Mouse (Mus musculus) hindbrain, embryonic 13.5 days (tissue): ENCODE data around the gene Sh2d6. TPM values are rescaled to one million over a fixed set of nuclear protein-coding genes. Genes with fewer than 3 reads are reported as not detected.

Experiments used
- ATAC-seq: fragments of 200-750 bp; cut with Nextera tagmentation; 2 replicates; pipeline ENCODE4 v1.8.0; 2017; ENCODE audit warnings: moderate TSS enrichment; ENCODE audit not compliant: low FRiP score
- H3K27ac ChIP-seq: fragments of 300-500 bp; sonication (generic); 2 replicates; pipeline ENCODE4 v1.5.1; 2015; ENCODE audit warnings: inconsistent platforms, mild to moderate bottlenecking, moderate library complexity
- H3K27me3 ChIP-seq: fragments of 300-500 bp; sonication (generic); 2 replicates; pipeline ENCODE4 v1.6.1; 2015; ENCODE audit warnings: mild to moderate bottlenecking, inconsistent platforms
- H3K36me3 ChIP-seq: fragments of 300-500 bp; sonication (generic); 2 replicates; pipeline ENCODE4 v1.6.1; 2015; ENCODE audit warnings: mild to moderate bottlenecking, inconsistent platforms
- H3K4me1 ChIP-seq: fragments of 300-500 bp; sonication (generic); replicated peaks from 2 replicates; pipeline ENCODE4 v1.6.1; 2015; ENCODE audit warnings: inconsistent platforms
- H3K4me2 ChIP-seq: fragments of 300-500 bp; sonication (generic); 2 replicates; pipeline ENCODE4 v1.6.1; 2015; ENCODE audit warnings: inconsistent platforms, mild to moderate bottlenecking, moderate library complexity
- H3K4me3 ChIP-seq: fragments of 300-500 bp; sonication (generic); 2 replicates; pipeline ENCODE4 v1.5.1; 2015; ENCODE audit warnings: mild to moderate bottlenecking, inconsistent platforms
- H3K9ac ChIP-seq: fragments of 300-500 bp; sonication (generic); 2 replicates; pipeline ENCODE4 v1.6.1; 2015; ENCODE audit warnings: mild to moderate bottlenecking, inconsistent platforms
- H3K9me3 ChIP-seq: fragments of 300-500 bp; sonication (generic); 2 replicates; pipeline ENCODE4 v1.6.1; 2016; ENCODE audit warnings: inconsistent platforms
- WGBS: fragments of 180-500 bp; shearing (Covaris S2); methylation state at CpG from one replicate; pipeline ENCODE4 v1.1.7; 2015; 5-methylcytosine and 5-hydroxymethylcytosine counted together
- polyA plus RNA-seq: library from polyadenylated mRNA; unstranded; fragments of >200 nt; fragmentation: Nextera tagmentation; extraction: Ambion mirVana; gene quantifications from 2 replicates; pipeline ENCODE4 v1.2.1, GENCODE M21; 2015

The Sh2d6 gene
- polyA plus RNA-seq, 1 experiment from 2014 or later, result 1.0 TPM

DNA sequence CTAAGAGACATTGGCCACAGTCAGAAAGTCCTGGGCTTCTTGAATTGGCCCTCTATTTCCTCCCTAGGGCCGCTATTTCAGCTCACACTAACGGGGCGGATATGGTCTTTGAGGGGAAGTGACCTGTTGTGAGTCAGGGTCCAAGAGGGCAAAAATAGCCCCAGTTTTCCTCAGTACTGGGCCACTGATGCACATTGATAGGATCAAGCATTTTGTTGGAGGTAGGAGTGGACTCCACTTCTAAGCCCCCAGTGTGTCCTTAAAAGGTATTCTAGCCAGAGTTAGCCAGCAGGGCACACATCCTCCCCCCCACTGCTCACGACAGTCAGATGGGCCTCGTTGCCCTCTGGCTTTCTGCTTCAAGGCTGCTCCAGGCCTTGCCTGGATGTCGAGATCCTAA is 28.5 kb upstream of the Sh2d6 start:
- H3K27me3 ChIP-seq, result no peaks in the 10 kb centered on the region
- no peaks in the 10 kb centered on the region for H3K9me3 ChIP-seq
- no peak overlapping the region for H3K27ac ChIP-seq
- H3K4me3 ChIP-seq, result no peak overlapping the region
- no peak overlapping the region for H3K9ac ChIP-seq
- H3K4me1 ChIP-seq, result peaks cover 19% of the 10 kb centered on the region
- no peak overlapping the region for H3K4me2 ChIP-seq
- no peaks in the 10 kb centered on the region for H3K36me3 ChIP-seq
- ATAC-seq, result no peak
- 68% methylated on average over 6 of the region's 6 CpGs for WGBS

DNA sequence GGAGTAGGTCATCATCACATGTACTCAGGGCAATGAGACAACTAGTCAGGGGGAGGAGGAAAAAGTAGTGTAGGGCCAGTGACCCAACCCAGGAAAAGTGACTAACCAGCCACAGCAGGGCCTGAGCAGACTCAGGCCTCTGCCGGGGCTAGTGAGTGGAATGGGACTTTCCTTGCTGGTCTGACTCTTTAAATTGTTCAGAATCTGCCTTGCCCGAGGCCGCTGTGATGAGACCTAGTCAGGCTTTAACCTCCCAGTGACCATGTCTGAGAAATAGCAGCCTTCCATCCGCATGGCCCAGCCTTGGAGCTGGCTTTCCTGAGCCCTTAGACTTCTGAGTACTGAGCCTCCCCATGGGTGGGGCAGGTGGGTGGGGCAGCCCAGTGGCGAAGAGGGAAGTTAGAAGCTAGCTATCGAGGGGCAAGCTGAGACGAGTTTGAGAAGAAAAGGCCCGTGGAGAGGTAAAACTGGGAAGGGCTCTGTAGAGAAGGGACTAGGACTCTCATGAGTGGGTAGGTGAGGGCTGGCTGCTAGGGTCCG is 27.6 kb upstream of the Sh2d6 start:
- H3K36me3 ChIP-seq, result no peaks in the 10 kb centered on the region
- no peak overlapping the region for H3K4me2 ChIP-seq
- peaks cover 5% of the 10 kb centered on the region; the same call in 1 of the 2 replicates for H3K27me3 ChIP-seq
- H3K9me3 ChIP-seq, result no peaks in the 10 kb centered on the region
- peaks cover 27% of the 10 kb centered on the region for H3K4me1 ChIP-seq
- H3K9ac ChIP-seq, result no peak overlapping the region
- ATAC-seq, result no peak
- 72% methylated on average over 9 of the region's 9 CpGs for whole genome bisulfite sequencing
- H3K4me3 ChIP-seq, result no peak overlapping the region
- H3K27ac ChIP-seq, result no peak overlapping the region

DNA sequence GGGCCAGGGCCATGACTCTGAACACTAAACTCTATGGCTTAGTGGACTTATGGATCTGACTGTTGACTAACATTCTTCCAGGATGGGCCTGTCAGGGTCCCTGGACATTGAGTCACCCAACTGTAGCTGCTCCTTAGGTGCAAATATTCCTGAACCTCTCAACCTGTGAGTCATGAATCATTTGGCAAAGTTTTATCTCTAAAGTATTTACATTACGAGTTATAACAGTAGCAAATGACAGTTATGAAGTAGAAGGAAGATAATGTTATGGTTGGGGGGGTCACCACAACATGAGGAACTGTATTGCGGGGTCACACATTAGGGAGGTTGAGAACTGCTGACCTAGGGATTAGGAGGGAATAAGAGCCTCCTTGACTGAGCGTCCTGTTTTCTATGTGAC is 26.4 kb upstream of the Sh2d6 start:
- no peak overlapping the region for H3K27ac ChIP-seq
- peaks cover 10% of the 10 kb centered on the region; the same call in 1 of the 2 replicates for H3K27me3 ChIP-seq
- no peak overlapping the region for H3K4me2 ChIP-seq
- H3K4me3 ChIP-seq, result no peak overlapping the region
- ATAC-seq, result no peak
- no peaks in the 10 kb centered on the region for H3K9me3 ChIP-seq
- H3K9ac ChIP-seq, result no peak overlapping the region
- no peaks in the 10 kb centered on the region for H3K36me3 ChIP-seq
- peaks cover 22% of the 10 kb centered on the region for H3K4me1 ChIP-seq
- 90% methylated on average over 3 of the region's 3 CpGs for WGBS

DNA sequence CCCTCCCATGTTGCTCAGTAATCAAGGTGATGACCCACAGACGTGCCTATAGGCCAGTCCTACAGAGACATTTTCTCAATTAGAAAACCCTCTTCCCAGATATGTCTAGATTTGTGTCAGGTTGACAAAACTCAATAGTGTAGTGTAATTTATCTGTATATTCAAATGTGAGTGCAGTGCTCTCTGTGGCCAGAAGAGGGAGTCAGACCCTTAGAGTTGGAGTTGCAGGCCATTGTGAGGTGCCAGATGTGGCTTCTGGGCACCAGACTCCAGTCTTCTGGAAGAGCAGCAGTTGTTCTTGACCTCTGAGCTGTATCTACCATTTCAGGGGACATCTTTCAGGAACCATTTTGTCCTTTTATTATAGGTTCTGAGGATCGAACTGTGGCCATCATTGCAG is 25.6 kb upstream of the Sh2d6 start:
- Histone ChIP-seq H3K36me3 (no peaks in the 10 kb centered on the region), H3K9ac (no peak overlapping the region), H3K4me2 (no peak overlapping the region), H3K27ac (no peak overlapping the region), H3K27me3 (peaks cover 10% of the 10 kb centered on the region; the same call in 1 of the 2 replicates), H3K4me3 (no peak overlapping the region), H3K4me1 (peaks cover 15% of the 10 kb centered on the region; the same call in 1 of the 2 replicates), H3K9me3 (no peaks in the 10 kb centered on the region)
- 93% methylated on average over 2 of the region's 2 CpGs for WGBS
- ATAC-seq, result no peak

DNA sequence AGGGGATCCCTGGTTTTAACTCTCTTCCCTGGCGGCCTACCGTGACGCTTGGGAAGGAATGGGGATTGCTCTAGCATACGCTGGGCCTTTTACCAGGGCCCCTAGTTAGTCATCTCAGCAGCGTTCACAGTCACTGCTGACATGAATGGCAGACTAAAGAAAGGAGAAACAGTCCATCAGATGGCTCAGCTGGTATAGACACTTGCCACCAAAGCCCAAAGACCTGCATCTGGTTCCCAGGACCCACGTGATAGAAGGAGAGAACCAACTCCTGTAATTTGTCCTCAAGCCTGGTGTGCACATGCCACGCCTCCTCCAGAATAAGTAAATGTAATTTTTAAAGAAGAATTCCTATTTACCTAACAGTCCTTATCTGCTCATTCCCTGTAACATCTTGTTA is 23.9 kb upstream of the Sh2d6 start:
- Histone ChIP-seq H3K4me1 (0 out of 2 replicates have a peak, but pooled peaks cover 9% of the 10 kb centered on the region), H3K9ac (no peak overlapping the region), H3K4me2 (no peak overlapping the region), H3K9me3 (no peaks in the 10 kb centered on the region), H3K27me3 (peaks cover 10% of the 10 kb centered on the region; the same call in 1 of the 2 replicates), H3K36me3 (no peaks in the 10 kb centered on the region), H3K27ac (no peak overlapping the region), H3K4me3 (no peak overlapping the region)
- WGBS, result 44% methylated on average over 7 of the region's 7 CpGs
- no peak for ATAC-seq

DNA sequence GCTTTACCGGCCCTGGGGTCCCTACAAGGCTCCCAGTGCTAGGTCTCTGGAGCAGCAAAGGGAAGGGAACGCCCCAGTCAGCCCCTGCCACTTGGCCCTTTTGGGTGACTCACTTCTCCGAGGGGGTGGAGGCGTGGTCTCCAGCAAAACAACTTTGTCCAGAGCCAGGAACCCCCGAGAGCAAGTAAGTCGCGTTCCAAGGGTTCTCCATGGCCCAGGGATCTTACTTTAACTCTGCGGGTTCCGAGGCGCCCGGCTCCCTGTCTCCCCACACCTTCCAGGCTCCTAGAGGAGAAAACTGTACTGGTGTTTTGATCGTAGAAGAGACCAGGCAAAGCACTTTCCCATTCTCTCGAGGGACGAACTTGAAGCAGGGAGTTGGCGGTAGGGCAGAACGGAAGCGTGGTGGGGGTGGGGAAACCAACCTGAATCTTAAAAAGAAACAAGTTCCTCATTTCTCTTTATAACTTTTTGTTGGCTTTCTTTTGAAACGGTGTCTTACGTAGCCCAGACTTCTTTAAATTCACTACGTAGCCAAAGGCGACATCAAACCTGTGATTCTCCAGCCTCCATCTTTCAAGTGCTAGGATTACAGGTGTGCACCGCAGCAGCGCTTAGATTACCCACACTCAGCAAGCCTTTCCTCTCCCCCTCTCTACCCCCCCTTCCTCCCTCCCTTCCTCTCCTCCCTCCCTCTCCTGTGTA is 22.9 kb upstream of the Sh2d6 start, which contains the start of gene Capg:
Capg (plus strand) TSS at position 109 of the 705 bp plus-strand sequence.
- 17% methylated on average over 23 of the region's 23 CpGs for WGBS
- no peak within 1 kb of the TSS for H3K27ac ChIP-seq
- peak within 1 kb of the TSS; percentile 31 for H3K4me2 ChIP-seq
- H3K4me3 ChIP-seq, result no peak within 1 kb of the TSS
- no peaks in the 10 kb centered on the region for H3K9me3 ChIP-seq
- H3K4me1 ChIP-seq, result 0 out of 2 replicates have a peak, but pooled peaks cover 9% of the 10 kb centered on the region
- H3K27me3 ChIP-seq, result peaks cover 10% of the 10 kb centered on the region; the same call in 1 of the 2 replicates
- peak within 1 kb of the TSS; percentile 29; the same call in 1 of the 2 replicates for H3K9ac ChIP-seq
- no peaks in the 10 kb centered on the region for H3K36me3 ChIP-seq
- no peak for ATAC-seq

DNA sequence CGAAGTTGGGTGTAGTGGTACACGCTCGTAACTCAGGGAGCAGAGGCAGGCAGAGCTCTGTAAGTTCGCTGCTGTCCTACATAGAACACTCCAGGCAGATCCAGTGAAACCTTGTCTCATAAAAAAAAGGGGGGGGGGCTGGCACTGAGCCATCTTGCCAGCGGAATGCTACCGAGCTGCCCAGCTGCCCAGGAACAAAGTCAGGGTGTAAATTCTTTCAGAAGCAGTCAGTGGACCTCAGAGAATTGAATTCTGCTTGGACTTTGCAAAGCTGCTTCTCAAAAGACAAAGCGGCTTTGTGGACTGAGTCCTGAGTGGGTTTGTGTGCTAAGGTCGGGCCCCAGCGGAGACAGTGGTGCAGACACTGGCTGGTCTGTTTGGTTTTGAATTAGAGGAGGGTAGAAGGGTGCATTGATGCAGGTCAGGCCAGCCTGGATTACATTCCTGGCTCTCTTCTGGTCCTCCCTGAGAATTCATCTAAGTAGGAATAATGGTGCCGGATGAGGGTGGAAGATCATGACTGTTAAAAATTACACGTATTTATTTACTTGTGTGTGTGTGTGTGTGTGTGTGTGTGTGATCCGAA is 21.9 kb upstream of the Sh2d6 start:
- H3K4me2 ChIP-seq, result no peak overlapping the region
- 63% methylated on average over 12 of the region's 12 CpGs for WGBS
- no peak overlapping the region for H3K4me3 ChIP-seq
- no peak for ATAC-seq
- no peak overlapping the region for H3K9ac ChIP-seq
- H3K4me1 ChIP-seq, result peaks cover 14% of the 10 kb centered on the region
- H3K27me3 ChIP-seq, result peaks cover 10% of the 10 kb centered on the region; the same call in 1 of the 2 replicates
- no peak overlapping the region for H3K27ac ChIP-seq
- H3K36me3 ChIP-seq, result no peaks in the 10 kb centered on the region
- H3K9me3 ChIP-seq, result no peaks in the 10 kb centered on the region

DNA sequence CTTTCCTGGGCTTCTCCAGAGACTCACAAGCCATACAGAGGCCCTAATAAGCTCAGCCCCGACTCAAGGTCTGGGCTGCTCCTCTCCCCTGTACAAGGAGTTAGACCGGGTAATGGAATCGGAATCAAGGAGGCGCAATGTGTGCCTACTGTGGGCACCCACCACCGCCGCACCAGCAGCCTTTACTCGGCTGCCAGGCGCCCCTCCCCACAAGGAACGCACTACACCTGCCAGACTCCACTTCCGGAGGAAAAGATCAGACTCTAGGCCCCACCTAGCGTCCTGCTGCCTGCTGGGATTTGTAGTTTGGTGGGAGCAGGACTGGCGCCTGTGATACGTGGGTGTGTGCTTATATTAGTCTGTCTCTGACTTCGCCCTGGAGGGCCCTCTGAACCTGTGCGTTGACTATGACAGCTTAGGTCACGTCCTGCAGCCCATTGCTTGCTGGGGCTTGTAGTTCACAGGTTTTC is 17.1 kb upstream of the Sh2d6 start:
- Histone ChIP-seq H3K9ac (peak overlapping the region; percentile 79), H3K4me2 (peak overlapping the region; percentile 73), H3K4me1 (peaks cover 19% of the 10 kb centered on the region), H3K27me3 (no peaks in the 10 kb centered on the region), H3K9me3 (no peaks in the 10 kb centered on the region), H3K4me3 (peak overlapping the region; percentile 56), H3K36me3 (no peaks in the 10 kb centered on the region), H3K27ac (peak overlapping the region; percentile 70; the same call in 1 of the 2 replicates)
- 6% methylated on average over 16 of the region's 16 CpGs for WGBS
- ATAC-seq, result peak; percentile 96

DNA sequence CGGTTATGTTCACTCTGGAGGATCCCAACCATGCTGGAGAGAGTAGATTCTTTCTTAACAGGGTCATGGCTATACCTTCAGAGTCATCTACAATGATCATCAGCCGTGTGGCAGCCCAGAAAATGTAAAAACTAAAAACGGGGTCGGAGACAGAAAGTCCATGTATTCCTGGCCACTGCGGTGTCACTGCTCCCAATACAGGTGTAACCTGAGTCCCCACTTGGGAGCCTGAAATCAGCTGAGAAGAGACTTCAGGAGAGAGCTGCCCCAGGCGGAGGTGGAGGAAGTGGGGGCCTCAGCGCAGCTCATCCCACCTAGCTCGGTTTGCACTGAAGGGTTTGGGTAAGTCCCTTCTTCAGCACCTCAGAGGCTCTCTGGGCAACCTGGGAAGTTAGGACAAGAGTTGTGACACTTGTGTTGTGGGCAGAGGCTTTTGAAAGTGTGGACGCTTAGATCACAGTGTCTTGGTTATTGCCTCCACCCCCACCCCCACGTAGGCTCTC is 16.5 kb upstream of the Sh2d6 start:
- peak overlapping the region; percentile 73 for H3K4me2 ChIP-seq
- peak overlapping the region; percentile 56 for H3K4me3 ChIP-seq
- H3K27me3 ChIP-seq, result no peaks in the 10 kb centered on the region
- 51% methylated on average over 10 of the region's 10 CpGs for WGBS
- peaks cover 24% of the 10 kb centered on the region for H3K4me1 ChIP-seq
- peak overlapping the region; percentile 70; the same call in 1 of the 2 replicates for H3K27ac ChIP-seq
- no peaks in the 10 kb centered on the region for H3K36me3 ChIP-seq
- no peak; the same call in 1 of the 2 replicates for ATAC-seq
- no peaks in the 10 kb centered on the region for H3K9me3 ChIP-seq
- peak overlapping the region; percentile 79 for H3K9ac ChIP-seq

DNA sequence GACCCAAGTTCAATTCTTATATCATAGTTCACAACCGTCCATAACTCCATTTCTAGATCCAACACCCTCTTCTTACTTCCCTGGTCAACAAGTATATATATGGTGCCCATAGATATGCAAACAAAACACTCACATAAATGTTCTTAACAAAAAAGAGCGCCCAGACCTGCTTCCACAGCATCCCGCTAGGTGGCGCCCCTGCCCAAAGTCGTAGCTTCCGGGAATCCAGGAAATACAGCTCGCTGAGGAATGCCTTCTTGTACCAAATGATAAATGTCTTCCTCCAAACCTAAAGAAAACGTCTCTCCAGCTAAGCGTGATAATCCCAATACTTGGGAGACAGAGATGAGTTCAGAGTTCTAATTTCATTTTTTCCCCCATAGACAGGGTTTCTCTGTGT is 13.7 kb upstream of the Sh2d6 start:
- H3K4me2 ChIP-seq, result peak overlapping the region; percentile 45
- 6% methylated on average over 9 of the region's 9 CpGs for WGBS
- no peaks in the 10 kb centered on the region for H3K9me3 ChIP-seq
- H3K36me3 ChIP-seq, result no peaks in the 10 kb centered on the region
- no peak for ATAC-seq
- H3K4me3 ChIP-seq, result 0 out of 2 replicates have a peak overlapping the region, but pooled peaks have one; percentile 19
- 0 out of 2 replicates have a peak overlapping the region, but pooled peaks have one; percentile 10 for H3K27ac ChIP-seq
- no peak overlapping the region for H3K9ac ChIP-seq
- no peaks in the 10 kb centered on the region for H3K27me3 ChIP-seq
- peaks cover 33% of the 10 kb centered on the region for H3K4me1 ChIP-seq

DNA sequence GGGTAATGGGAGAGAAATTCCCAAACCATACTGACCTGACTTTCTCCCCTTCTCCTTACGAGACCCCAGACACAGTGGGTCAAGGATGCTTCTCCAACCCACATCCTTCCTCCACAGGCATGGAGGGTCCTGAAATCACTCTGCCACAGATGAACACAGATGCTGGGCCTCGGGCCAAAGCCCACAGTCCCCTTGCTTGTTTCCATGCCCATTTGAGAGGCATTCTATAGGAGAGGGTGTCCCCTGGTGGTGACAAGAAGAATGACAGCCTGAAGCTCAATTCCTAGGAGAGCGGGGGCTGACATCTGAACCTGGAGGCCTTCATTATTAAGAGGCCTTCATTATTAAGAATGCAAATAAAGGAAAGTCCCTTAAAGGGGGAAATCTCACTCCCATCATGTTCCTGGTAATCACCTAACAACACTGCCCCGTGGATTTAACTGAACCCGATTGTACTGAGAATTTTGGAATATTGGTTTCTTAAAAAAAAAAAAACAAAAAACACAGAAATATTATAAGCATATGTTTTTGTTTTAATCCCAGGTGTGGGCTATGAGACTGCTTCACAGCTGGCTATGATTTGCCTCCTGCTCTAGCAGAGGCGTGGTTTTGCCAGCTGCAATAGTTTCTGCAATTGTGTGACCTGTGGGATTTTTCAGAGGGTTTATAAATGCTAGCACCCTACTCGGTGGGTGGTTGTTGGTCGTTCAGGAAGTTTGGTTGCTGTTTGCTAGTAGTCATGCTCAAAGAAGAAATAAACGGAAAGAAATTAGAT is 12.7 kb upstream of the Sh2d6 start:
- no peak overlapping the region for H3K4me2 ChIP-seq
- peak overlapping the region; percentile 13; the same call in 1 of the 2 replicates for H3K27ac ChIP-seq
- peak; percentile 37; the same call in 1 of the 2 replicates for ATAC-seq
- H3K4me1 ChIP-seq, result peaks cover 33% of the 10 kb centered on the region
- H3K9ac ChIP-seq, result no peak overlapping the region
- WGBS, result 38% methylated on average over 9 of the region's 9 CpGs
- no peak overlapping the region for H3K4me3 ChIP-seq
- H3K36me3 ChIP-seq, result no peaks in the 10 kb centered on the region
- no peaks in the 10 kb centered on the region for H3K27me3 ChIP-seq
- no peaks in the 10 kb centered on the region for H3K9me3 ChIP-seq
